Mouse (Mus musculus): ENCODE data around the gene Ccdc30. TPM values are rescaled to one million over a fixed set of nuclear protein-coding genes. Genes with fewer than 3 reads are reported as not detected.

Gene Ccdc30
- polyA plus RNA-seq, 1 experiment from 2014 or later = 21.3 TPM

GRCm38 (mm10) chr4:119359196-119359971 is 55.9 kb downstream of the Ccdc30 start:
- H3K4me1 ChIP-seq (replicated peaks) = peaks cover 7% of the 10 kb centered on the region; the same call in 1 of the 2 replicates
- H3K9me3 ChIP-seq = no peaks in the 10 kb centered on the region
- peak overlapping the region; percentile 81 for H3K27ac ChIP-seq (replicated peaks)
- H3K4me3 ChIP-seq = peak overlapping the region; percentile 42
- H3K27me3 ChIP-seq = no peaks in the 10 kb centered on the region
- WGBS = 11% methylated on average over 30 of the region's 30 CpGs
- peak; percentile 77; the same call in 1 of the 2 replicates for ATAC-seq (ENCODE audit: low FRiP score, low read depth)
- H3K36me3 ChIP-seq = no peaks in the 10 kb centered on the region
- peak overlapping the region; percentile 67 for H3K4me2 ChIP-seq
- H3K9ac ChIP-seq = peak overlapping the region; percentile 53

DNA sequence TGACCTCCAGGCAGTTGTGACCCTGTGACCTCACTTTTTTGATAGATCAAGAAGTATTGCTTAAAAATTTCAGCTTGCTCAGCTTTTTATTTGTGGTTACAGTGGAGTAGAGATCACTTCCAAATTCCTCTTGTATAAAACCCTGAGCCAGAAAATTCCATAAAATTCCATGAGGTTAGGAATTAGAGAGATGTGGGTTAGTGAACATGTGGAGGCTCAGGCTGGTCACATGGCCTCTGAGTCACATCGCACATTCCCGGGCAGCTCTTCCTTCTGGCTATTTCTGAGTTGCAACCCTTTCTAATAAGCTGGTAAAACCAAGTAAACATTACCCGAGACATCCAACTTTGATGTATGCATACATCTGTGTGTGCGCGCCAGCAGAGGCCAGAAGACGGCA is 69.8 kb downstream of the Ccdc30 start:
- peaks cover 15% of the 10 kb centered on the region; the same call in 1 of the 2 replicates for H3K36me3 ChIP-seq
- no peaks in the 10 kb centered on the region for H3K9me3 ChIP-seq
- H3K27ac ChIP-seq (replicated peaks) = no peak overlapping the region
- WGBS = 98% methylated on average over 6 of the region's 6 CpGs
- H3K9ac ChIP-seq = no peak overlapping the region
- no peaks in the 10 kb centered on the region for H3K4me1 ChIP-seq (replicated peaks)
- no peak for ATAC-seq (ENCODE audit: low FRiP score, low read depth)
- no peak overlapping the region for H3K4me2 ChIP-seq
- no peak overlapping the region for H3K4me3 ChIP-seq
- H3K27me3 ChIP-seq = no peaks in the 10 kb centered on the region

GRCm38 (mm10) chr4:119338861-119339361 is 76.4 kb downstream of the Ccdc30 start:
- H3K4me1 ChIP-seq (replicated peaks) = peaks cover 16% of the 10 kb centered on the region; the same call in 1 of the 2 replicates
- H3K4me2 ChIP-seq = peak overlapping the region; percentile 48
- ATAC-seq (ENCODE audit: low FRiP score, low read depth) = peak; percentile 93
- 4% methylated on average over 10 of the region's 10 CpGs for WGBS
- H3K27ac ChIP-seq (replicated peaks) = peak overlapping the region; percentile 88
- H3K4me3 ChIP-seq = peak overlapping the region; percentile 20
- no peaks in the 10 kb centered on the region for H3K9me3 ChIP-seq
- no peaks in the 10 kb centered on the region; the same call in 1 of the 2 replicates for H3K36me3 ChIP-seq
- H3K27me3 ChIP-seq = no peaks in the 10 kb centered on the region
- H3K9ac ChIP-seq = 0 out of 2 replicates have a peak overlapping the region, but pooled peaks have one; percentile 35

DNA sequence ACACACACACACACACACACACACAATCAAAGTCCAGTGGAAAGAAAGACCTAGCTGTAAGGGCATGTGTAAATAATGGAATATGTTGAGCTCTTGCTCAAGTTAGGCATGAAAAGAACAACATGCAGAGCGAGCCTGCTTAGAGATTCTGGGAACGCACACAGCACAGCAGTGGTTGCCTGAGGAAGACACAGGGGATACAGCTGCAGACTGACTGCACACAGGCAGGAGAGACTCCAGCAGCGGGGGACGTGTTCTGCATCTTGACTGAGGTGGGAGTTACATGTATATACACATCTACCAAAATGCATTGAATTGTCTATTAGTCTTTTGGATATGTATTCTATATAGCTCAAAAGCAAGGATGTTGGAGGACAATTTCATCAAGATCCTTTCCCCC is 76.9 kb downstream of the Ccdc30 start:
- H3K4me2 ChIP-seq = peak overlapping the region; percentile 48
- 0 out of 2 replicates have a peak overlapping the region, but pooled peaks have one; percentile 35 for H3K9ac ChIP-seq
- H3K4me3 ChIP-seq = peak overlapping the region; percentile 20
- H3K4me1 ChIP-seq (replicated peaks) = peaks cover 16% of the 10 kb centered on the region; the same call in 1 of the 2 replicates
- no peaks in the 10 kb centered on the region; the same call in 1 of the 2 replicates for H3K36me3 ChIP-seq
- H3K9me3 ChIP-seq = no peaks in the 10 kb centered on the region
- peak; percentile 89 for ATAC-seq (ENCODE audit: low FRiP score, low read depth)
- peak overlapping the region; percentile 88 for H3K27ac ChIP-seq (replicated peaks)
- no peaks in the 10 kb centered on the region for H3K27me3 ChIP-seq
- WGBS = 15% methylated on average over 4 of the region's 4 CpGs

DNA sequence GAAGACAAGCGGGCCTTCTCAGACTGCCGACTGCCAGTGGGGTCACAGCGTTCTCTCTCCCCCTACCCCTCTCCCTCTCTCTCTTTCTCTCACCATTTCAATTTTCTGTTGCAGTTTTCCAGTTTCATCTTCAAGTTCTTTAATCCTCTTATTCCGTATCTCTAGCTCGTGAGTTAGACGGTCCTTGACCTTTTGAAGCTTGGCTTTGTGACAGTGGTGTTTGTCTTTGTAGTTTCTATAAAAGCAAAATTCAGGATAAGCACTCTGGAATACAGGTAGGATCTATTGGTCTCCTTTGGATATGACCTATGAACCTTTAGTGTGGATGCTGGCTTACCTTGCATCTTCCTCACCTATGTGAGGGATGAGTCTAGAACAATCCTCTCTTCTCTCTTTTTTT is 81.8 kb downstream of the Ccdc30 start:
- H3K27me3 ChIP-seq = no peaks in the 10 kb centered on the region
- no peak overlapping the region for H3K4me2 ChIP-seq
- no peak overlapping the region for H3K4me3 ChIP-seq
- H3K27ac ChIP-seq (replicated peaks) = no peak overlapping the region
- no peaks in the 10 kb centered on the region for H3K9me3 ChIP-seq
- no peak for ATAC-seq (ENCODE audit: low FRiP score, low read depth)
- peaks cover 9% of the 10 kb centered on the region; the same call in 1 of the 2 replicates for H3K4me1 ChIP-seq (replicated peaks)
- peaks cover 3% of the 10 kb centered on the region; the same call in 1 of the 2 replicates for H3K36me3 ChIP-seq
- H3K9ac ChIP-seq = no peak overlapping the region
- 91% methylated on average over 6 of the region's 6 CpGs for WGBS

DNA sequence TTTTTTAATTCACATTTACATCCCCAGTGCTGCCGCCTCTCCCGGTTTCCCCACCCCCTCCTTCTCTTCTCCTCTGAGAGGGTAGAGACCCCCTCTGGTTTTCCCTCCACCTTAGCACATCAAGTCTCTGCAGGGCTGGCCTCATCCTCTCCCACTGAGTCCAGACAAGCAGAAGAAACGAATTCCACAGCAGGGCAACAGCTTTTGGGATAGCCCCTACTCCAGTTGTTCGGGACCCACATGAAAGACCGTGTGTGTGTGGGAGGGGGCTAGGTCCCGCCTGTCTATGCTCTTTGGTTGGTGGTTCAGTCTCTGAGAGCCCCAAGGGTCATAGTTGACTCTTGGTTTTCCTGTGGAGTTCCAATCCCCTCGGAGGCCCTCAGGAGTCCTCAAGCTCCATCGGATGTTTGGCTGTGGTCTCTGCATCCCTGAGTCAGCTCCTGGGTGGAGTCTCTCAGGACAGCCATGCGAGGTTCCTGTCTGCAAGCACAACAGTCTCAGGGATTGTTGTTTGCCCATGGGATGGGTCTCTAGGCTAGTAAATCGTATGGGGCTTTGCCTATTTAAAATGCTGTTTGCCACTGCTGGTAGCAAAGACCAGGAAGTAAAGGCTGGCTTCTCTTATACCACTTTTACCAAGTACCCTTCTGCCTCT is 94.3 kb downstream of the Ccdc30 start:
- Histone ChIP-seq H3K36me3 (peaks cover 15% of the 10 kb centered on the region), H3K9ac (peak overlapping the region; percentile 49), H3K27ac (replicated peaks) (peak overlapping the region; percentile 91), H3K27me3 (no peaks in the 10 kb centered on the region), H3K4me2 (peak overlapping the region; percentile 89), H3K9me3 (no peaks in the 10 kb centered on the region), H3K4me3 (peak overlapping the region; percentile 69), H3K4me1 (replicated peaks) (peaks cover 17% of the 10 kb centered on the region)
- peak; percentile 61 for ATAC-seq (ENCODE audit: low FRiP score, low read depth)
- 25% methylated on average over 10 of the region's 10 CpGs for WGBS

DNA sequence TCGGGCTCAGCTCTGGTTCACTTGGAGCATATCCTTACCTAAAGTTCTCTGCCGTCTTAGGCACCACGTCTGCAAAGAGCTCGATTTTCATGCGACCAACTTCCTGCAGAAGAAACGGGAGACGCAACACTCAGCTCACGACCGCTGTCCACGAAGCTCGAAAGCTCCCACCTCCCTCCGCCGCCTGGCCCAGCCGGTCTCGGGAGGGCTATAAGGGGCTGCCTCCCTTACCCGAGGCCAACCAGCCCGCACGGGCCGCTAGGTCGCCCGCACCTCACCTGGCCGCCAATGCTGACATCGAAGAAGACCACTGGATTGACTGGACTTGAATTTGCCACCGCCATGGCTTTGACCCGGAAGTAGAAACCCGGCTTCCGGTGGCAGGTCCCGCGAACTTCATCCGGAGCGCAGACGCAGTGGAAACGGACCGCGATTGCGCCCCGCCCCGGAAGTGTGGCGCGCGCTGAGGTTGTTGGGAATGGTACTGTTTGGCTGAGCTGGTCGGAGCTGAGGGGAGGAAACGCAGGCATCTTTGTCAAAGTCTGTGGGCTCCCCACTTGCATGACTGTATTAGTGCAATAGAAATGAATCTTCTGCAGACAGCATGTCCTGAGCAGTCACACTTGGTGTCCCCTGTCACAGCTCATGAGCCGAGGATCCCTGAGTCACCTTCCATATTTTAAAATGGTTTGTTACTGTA is 95.0 kb downstream of the Ccdc30 start, which contains the start of gene Ppih:
Ppih (minus strand) TSS at position 416 of the 700 bp plus-strand sequence.
- peak within 1 kb of the TSS; percentile 89 for H3K4me2 ChIP-seq

GRCm38 (mm10) chr4:119313756-119314155 is 101.6 kb downstream of the Ccdc30 start:
- Histone ChIP-seq H3K36me3 (peaks cover 50% of the 10 kb centered on the region), H3K4me2 (no peak overlapping the region), H3K9me3 (no peaks in the 10 kb centered on the region), H3K9ac (no peak overlapping the region), H3K27me3 (no peaks in the 10 kb centered on the region), H3K4me3 (no peak overlapping the region), H3K4me1 (replicated peaks) (no peaks in the 10 kb centered on the region), H3K27ac (replicated peaks) (no peak overlapping the region)
- no peak for ATAC-seq (ENCODE audit: low FRiP score, low read depth)
- WGBS = 96% methylated on average over 1 of the region's 1 CpGs

More for the DNA sequence above, 95.0 kb downstream of the Ccdc30 start, which contains the start of gene Ppih:
- Histone ChIP-seq H3K9ac (peak within 1 kb of the TSS; percentile 49), H3K27ac (replicated peaks) (peak within 1 kb of the TSS; percentile 91), H3K9me3 (no peaks in the 10 kb centered on the region), H3K27me3 (no peaks in the 10 kb centered on the region), H3K4me3 (peak within 1 kb of the TSS; percentile 69), H3K36me3 (peaks cover 22% of the 10 kb centered on the region), H3K4me1 (replicated peaks) (peaks cover 17% of the 10 kb centered on the region)
- ATAC-seq (ENCODE audit: low FRiP score, low read depth) = peak; percentile 98
- WGBS = under 1% methylated on average over 44 of the region's 44 CpGs

DNA sequence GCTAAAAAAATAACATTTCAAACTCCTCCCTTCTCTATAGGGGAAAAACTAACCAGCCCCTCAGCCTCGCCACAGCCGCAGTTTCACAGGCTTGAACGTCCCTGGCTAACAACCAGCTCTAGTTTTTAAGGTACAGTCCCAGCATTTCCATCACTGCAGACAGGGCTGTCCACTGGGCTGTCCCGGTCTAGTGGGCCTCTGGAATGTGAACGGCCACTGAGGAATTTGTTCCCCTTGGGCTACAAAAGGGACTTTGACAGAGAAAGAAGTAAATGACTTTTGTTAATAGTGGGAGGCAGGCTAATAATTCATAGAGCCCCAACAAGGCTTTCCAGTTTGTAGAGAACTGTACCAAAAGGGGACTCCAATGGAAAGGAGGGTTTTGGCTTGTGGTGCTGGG is 109.9 kb downstream of the Ccdc30 start:
- no peak for ATAC-seq (ENCODE audit: low FRiP score, low read depth)
- no peaks in the 10 kb centered on the region for H3K27me3 ChIP-seq
- H3K27ac ChIP-seq (replicated peaks) = no peak overlapping the region
- no peak overlapping the region for H3K9ac ChIP-seq
- WGBS = 70% methylated on average over 5 of the region's 5 CpGs
- H3K4me2 ChIP-seq = no peak overlapping the region
- no peaks in the 10 kb centered on the region for H3K4me1 ChIP-seq (replicated peaks)
- H3K4me3 ChIP-seq = no peak overlapping the region
- no peaks in the 10 kb centered on the region for H3K9me3 ChIP-seq
- H3K36me3 ChIP-seq = peaks cover 21% of the 10 kb centered on the region

- no peaks in the 10 kb centered on the region for H3K4me1 ChIP-seq (replicated peaks)
- no peak overlapping the region for H3K9ac ChIP-seq
- H3K27me3 ChIP-seq = no peaks in the 10 kb centered on the region
- H3K4me3 ChIP-seq = no peak overlapping the region
- H3K36me3 ChIP-seq = peaks cover 11% of the 10 kb centered on the region; the same call in 1 of the 2 replicates
- no peaks in the 10 kb centered on the region for H3K9me3 ChIP-seq
- H3K27ac ChIP-seq (replicated peaks) = no peak overlapping the region
- no peak for ATAC-seq (ENCODE audit: low FRiP score, low read depth)
- WGBS = 91% methylated on average over 8 of the region's 8 CpGs
- no peak overlapping the region for H3K4me2 ChIP-seq
Measured at GRCm38 (mm10) chr4:119303291-119303690, 112.0 kb downstream of the Ccdc30 start.

- H3K4me1 ChIP-seq (replicated peaks) = no peaks in the 10 kb centered on the region
- no peak for ATAC-seq (ENCODE audit: low FRiP score, low read depth)
- WGBS = 93% methylated on average over 3 of the region's 3 CpGs
Measured at GRCm38 (mm10) chr4:119301777-119302176, 113.5 kb downstream of the Ccdc30 start.

More at GRCm38 (mm10) chr4:119301777-119302176, 113.5 kb downstream of the Ccdc30 start:
- Histone ChIP-seq H3K27me3 (no peaks in the 10 kb centered on the region), H3K4me2 (no peak overlapping the region), H3K27ac (replicated peaks) (no peak overlapping the region), H3K4me3 (no peak overlapping the region), H3K9me3 (no peaks in the 10 kb centered on the region), H3K9ac (no peak overlapping the region), H3K36me3 (0 out of 2 replicates have a peak, but pooled peaks cover 2% of the 10 kb centered on the region)
